Mouse (Mus musculus) kidney, adult 8-10 months (tissue): Measurements from ENCODE around the gene Copa.

Experiments
- DNase-seq, 2 experiments: peaks; one replicate each; pipeline ENCODE4 v3.0.0; 2022

The Copa gene

DNA sequence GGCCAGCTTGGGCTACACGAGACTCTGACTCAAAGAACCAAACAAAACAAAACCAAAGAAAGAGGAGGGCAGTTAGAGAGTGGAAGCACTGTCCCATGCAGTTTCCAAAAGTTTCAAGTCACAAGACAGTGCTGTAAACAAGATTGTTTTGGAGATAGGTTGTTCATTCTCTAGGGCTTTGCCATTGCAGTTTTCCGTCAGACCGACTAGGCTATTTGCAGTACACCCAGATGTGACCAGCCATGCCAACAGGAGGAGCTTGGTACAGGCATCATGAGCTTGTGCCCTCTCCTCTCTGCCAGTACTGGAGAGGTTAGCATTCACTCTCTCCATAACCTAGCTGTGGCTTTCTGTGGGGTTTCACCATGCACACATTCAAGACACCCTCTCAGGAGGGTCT lies 11.2 kb downstream of the Copa start:
- peak; percentile 60 to 79 for DNase-seq

DNA sequence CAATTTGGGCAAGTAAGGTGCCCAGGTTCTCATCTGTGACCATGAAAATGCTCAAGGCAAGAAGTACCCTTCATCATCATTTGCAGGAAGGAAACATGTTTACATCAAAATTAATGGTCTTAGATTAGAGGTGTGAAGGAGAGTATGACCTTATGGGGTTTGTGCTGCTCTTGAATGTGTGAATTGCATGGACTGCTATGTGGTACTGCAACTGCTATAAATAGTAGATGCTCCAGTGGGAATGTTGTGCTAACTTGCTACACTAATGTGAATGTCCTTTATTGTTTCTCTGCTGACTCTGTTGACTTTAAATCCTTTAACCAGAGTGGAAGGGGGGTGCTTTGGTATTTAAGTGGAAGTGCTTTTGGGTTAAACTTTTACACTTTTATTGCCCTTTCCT lies 12.0 kb downstream of the Copa start:
- peak in 1 of 2 experiments; percentile 61 for DNase-seq

DNA sequence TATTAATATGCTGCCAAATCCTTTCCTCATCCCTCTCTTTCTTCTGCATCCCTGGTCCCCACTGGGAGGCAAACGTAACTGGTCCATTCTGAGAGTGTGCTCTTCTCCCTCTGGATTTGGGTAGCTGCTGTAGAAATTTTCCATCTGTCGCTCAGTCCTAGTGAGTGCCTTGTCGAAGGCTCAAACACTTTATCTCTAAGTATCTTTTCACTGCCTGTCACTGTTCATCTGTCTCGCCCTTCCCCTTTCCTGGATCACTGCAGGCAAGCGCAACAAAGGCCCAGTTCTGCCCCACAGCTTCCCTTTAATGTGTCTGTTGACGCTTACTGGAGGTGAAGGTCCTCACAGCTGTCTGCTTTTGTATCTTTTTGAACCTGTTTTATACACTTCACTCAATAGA lies 12.9 kb downstream of the Copa start:
- no peak for DNase-seq

- DNase-seq, result peak; percentile 90
Measured at GRCm38 (mm10) chr1:172099325-172100033, 17.1 kb downstream of the Copa start.

DNA sequence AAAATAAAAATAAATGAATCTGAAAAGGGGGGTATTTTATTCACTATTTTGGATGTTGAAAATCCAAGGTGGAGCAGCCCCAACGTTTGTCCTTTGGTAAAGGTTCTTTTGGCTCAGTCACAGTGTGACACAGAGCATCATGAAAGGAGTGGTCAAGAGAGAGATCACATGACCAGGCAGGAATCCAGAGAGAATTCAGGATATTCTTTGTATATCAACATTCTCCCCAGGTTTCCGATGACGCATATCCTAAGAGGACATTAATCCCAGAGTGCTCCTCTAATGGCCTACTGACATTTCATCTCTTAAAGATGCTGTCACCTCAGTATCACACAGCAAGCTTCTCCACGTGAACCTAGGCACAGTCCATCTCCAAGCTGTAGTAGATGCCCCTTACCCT lies 21.3 kb downstream of the Copa start:
- DNase-seq, result no peak

GRCm38 (mm10) chr1:172105101-172105500 lies 22.8 kb downstream of the Copa start:
- no peak for DNase-seq

GRCm38 (mm10) chr1:172107777-172108477 lies 25.6 kb downstream of the Copa start:
- no peak for DNase-seq

- no peak for DNase-seq
Measured at GRCm38 (mm10) chr1:172116948-172117347, 34.6 kb downstream of the Copa start.

DNA sequence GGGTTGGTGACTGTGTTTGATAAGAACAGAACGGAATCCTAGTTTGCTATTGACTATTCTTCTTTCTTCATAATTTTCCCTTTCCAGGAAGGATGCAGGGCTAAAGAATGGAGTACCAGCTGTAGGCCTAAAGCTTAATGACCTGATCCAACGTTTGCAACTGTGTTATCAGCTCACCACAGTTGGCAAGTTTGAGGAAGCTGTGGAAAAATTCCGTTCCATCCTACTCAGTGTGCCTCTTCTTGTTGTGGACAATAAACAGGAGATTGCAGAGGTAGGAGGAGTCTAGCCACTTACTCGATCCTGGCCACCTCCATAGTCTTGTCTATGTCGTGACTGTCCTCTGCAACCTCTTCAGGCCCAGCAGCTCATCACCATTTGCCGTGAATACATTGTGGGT lies 36.8 kb downstream of the Copa start:
- no peak for DNase-seq

DNA sequence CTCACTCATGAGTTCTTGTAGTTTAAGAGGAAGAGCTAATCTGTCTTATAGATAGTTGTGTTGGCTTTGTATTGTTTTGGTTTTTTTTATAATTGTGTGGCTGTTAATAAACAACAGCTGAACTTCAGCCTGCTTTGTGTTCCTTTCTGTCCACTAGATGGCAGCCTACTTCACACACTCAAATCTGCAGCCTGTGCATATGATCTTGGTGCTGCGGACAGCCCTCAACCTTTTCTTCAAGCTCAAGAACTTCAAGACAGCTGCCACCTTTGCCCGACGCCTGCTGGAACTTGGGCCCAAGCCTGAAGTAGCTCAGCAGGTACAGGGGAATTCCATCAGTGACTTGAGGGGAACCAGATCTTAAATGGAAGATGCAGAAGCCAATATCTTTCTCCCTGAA lies 37.4 kb downstream of the Copa start:
- DNase-seq, result peak; percentile 60 to 67

- DNase-seq, result no peak
Measured at GRCm38 (mm10) chr1:172122671-172123070, 40.3 kb downstream of the Copa start.

DNA sequence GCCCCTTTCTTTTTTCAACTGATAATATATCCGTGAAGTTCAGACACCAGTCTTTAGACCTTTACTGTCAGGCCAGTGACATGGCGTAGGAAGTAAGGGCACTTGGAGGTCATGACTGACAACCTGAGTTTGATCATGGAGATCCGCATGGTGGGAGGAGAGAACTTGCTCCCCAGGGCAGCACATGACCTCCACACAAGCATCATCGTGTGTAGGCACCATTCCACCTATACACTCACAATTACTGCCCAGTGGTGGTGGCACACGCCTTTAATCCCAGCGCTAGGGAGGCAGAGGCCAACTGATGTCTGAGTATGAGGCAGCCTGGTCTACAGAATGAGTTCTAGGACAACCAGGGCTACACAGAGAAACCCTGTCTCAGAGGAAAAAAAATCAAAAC lies 42.2 kb downstream of the Copa start:
- no peak for DNase-seq

DNA sequence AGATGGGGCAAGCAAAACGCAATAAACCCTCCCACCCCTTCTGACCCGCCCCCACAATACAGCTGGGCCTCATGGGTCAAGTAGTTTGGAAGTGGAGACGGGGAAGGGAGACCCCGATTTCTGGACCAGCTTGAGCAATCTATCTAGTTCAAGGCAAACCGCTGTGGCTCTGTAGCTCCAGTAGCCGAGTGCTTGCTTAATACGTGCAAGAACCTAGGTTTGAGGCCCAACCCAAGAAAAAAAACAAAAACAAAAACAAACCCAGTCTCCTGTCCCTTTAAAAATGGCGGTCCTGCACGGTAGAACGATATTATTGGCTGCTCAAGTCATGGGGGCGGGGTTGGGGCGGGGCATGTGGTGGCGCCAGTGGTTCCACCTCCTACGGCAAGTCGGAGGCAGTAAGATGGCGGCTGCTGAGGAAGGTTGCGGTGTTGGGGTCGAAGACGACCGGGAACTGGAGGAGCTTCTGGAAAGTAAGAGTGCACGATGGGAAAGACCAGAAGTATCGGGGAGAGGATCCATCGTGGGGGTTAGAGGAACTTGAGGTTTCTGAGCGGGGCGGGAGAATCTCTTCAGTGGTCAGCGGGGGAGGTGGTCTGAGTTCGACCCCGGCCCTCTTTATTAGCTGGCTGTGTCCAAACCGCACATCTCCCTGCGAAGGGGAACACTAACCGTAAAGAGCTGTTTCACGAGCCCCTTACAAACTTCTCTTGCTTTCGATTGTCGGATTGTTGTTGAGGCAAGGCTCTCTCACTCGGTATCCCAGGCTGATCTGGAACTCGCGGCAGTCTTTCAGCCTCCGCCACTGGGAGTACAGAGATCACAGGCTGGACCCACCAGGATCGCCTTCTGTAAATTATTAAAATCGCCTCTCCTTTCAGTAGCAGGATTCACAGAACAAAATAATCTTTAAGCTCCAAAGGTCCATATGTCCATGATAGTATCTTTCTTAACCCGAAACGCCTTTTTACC lies 44.3 kb downstream of the Copa start, which contains the start of gene Pex19:
Pex19 (plus strand) TSS at position 380 of the 972 bp plus-strand sequence.
- DNase-seq, result peak; percentile 64 to 71

GRCm38 (mm10) chr1:172127487-172127886 lies 45.2 kb downstream of the Copa start:
- DNase-seq, result peak in 1 of 2 experiments; percentile 32

DNA sequence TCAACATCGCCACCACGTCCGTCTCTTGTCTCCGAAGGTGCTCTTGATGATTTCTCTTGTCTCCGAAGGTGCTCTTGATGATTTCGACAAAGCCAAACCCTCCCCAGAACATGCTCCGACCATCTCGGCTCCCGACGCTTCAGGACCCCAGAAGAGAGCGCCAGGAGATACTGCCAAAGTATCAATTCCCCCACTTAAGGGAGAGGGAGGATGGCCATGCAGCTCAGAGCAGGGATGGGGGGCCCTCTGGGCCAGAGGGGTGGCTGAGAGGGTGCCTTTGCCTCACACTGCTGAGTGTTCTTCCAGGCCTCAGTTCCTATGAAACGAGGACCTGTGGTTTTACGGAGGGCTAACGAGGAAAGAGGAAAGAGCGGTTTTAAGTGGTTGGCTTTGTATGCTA lies 46.2 kb downstream of the Copa start:
- DNase-seq, result no peak

DNA sequence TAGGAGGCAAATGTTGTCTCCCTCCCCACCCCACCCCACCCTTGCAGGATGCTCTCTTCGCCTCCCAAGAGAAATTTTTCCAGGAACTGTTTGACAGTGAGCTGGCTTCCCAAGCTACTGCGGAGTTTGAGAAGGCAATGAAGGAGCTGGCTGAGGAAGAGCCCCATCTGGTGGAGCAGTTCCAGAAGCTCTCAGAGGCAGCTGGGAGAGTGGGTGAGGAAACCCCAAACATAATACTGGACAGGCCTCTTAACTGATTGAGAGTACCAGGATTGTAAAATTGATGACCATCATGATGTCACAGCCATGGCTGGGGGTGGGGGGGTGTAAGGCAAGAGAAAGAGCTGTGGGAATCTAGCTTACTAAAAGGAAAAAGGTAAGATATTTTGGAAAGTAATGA lies 46.8 kb downstream of the Copa start:
- DNase-seq, result no peak

DNA sequence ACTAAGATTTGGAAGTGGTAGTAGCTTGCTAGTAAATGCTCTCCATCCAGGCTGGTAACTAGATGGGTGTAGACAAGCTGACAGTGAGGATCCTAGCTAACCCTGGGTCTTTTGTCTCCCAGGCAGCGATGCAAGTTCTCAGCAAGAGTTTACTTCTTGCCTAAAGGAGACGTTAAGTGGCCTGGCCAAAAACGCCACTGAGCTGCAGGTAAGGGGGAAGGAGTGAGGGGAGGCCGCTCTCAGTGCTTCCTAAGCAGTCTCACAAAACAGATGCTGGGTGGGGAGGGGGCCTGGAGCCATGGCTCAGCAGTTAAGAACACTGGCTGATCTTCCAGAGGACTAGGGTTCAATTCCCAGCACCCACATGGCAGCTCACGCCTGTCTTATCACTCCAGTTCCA lies 47.5 kb downstream of the Copa start:
- no peak for DNase-seq

DNA sequence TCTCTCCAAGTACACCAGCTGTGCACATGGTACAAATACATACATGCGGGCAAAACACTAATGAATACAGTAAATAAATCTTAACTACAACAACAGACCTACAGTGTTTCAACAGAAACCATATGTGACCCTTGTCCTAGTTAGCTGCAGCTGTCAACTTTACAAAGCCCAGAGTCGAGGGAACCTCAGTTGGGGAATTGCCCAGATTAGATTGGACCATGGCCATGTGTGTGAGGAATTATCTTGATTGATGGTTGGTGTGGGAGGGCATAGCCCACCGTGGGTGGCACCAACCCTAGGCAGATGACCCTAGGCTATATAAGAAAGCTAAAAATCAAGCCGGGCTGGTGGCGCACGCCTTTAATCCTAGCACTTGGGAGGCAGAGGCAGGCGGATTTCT lies 50.0 kb downstream of the Copa start:
- DNase-seq, result no peak

DNA sequence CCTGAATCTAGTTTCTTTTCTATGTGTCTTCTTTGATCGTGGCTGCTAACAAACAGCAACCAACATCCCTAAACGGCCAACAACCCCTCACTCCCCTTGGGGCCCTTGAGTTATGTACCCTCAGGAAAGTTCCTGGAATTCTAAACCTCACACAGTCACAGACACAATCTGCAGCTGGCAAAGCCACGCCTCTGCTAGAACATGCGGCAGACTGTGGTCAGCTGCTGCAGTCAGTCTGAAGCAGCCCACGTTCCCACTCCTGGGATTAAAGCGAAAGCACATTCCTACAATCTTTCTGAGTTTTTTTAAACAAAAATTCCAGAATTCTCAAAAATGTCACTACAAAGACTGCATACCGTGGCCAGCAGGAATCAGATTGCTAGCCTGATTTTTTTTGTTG lies 51.2 kb downstream of the Copa start:
- no peak for DNase-seq

DNA sequence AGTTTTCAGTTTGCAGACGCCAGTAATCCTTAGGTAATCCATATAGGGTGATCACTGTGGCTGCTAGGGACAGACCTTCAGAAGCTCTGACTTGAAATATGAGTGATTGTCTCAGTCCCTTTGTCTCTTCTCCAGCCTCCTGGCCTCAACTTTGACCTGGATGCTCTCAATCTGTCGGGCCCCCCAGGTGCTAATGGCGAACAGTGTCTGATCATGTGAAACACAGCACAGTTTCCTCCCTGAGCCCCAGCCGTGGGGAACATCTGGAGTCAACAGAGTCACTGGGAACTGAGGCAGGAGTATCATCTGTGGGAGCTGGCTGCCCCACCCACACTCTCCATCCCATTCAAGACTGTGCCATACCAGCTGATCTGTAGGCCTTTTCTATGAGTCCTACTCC lies 51.7 kb downstream of the Copa start:
- no peak for DNase-seq

- no peak for DNase-seq
Measured at GRCm38 (mm10) chr1:172140160-172140559, 57.8 kb downstream of the Copa start.

DNA sequence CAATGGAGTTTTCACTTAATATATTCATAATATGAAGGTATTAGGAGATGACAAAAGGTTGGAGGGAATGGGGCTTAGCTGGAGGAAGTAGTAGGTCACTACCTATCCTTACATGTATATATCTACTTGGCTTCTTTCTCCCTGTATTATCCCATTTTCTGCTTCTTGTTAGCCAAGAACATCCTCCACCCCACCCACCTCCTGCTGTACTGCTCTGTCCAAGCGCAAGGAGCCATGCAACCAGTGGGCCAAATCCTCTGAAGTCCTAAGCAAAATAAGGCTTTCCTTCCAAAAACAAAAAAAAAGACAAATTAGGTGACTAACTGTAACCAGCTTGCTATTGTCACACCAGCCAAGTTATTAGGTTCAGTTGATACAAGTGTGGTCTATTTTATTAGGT lies 58.5 kb downstream of the Copa start:
- DNase-seq, result no peak

DNA sequence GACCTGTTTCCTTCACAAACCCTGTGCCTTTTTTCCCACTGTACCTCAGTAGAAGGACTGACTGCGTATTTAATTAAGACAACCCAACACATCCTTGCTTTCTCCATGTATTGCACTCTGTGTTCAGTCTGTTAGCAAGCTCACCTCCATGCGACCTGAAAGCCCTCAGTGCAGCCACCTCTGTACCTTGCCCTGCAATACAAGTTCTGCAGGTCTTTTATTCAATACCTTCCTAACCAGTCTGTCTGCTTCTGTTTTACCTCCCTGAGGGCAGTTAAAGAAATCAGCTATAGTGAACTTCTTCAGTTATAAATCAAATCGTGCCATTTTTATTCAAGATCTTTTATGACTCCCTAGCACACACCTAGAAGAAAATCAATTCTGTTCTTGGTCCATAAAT lies 59.2 kb downstream of the Copa start:
- DNase-seq, result peak; percentile 28 to 53
